In genomic region chr16:8751555-8752235, GRCm38 (mm10) we compare ENCODE assay signal across 18 mouse cellular contexts. TPM values are rescaled to one million over a fixed set of nuclear protein-coding genes. Genes with fewer than 3 reads are reported as not detected.
DNase-seq lines count a peak whose midpoint lies in the region; ATAC-seq lines count a peak whose summit lies in the region.
"Had no signal": no experiment of that assay in that cellular context is flagged by ENCODE, and none has a peak within 500 bp of the region (broad histone marks: within the 10 kb centered on the region; RNA-seq: fewer than 3 reads in every experiment).

No protein-coding gene starts in this region.

- ATAC-seq in kidney, embryonic 15.5 days (replicated peaks; ENCODE audit: low FRiP score): peak; percentile 80; the same call in 1 of the 2 replicates
- peak; percentile 19; the same call in 1 of the 2 replicates for ATAC-seq in embryonic facial prominence, embryonic 15.5 days (ENCODE audit: insufficient number of reproducible peaks, low FRiP score, low TSS enrichment, low read depth)
- ATAC-seq in liver, embryonic 12.5 days: peak; percentile 91
- peak; percentile 73 for ATAC-seq in megakaryocyte-erythroid progenitor cell, adult 5-6 weeks (replicated peaks; ENCODE audit: low FRiP score, low TSS enrichment, poor library complexity, severe bottlenecking)
- ATAC-seq in kidney, embryonic 14.5 days (ENCODE audit: low FRiP score, low TSS enrichment): no peak
- ATAC-seq: Patski had no signal

- no peak overlapping the region for H3K4me3 ChIP-seq in kidney, embryonic 15.5 days (replicated peaks)
- no peak overlapping the region for H3K4me3 ChIP-seq in embryonic facial prominence, embryonic 15.5 days (replicated peaks)
- 0 out of 2 replicates have a peak overlapping the region, but pooled peaks have one; percentile 18 for H3K4me3 ChIP-seq in liver, embryonic 12.5 days
- no peak overlapping the region for H3K4me3 ChIP-seq in kidney, embryonic 14.5 days (ENCODE audit: low read length)
- H3K4me3 ChIP-seq: hindbrain, embryonic 13.5 days; neural tube, embryonic 13.5 days had no signal

- no peak overlapping the region for H3K27ac ChIP-seq in kidney, embryonic 15.5 days
- no peak overlapping the region for H3K27ac ChIP-seq in embryonic facial prominence, embryonic 15.5 days (replicated peaks)
- H3K27ac ChIP-seq in liver, embryonic 12.5 days: peak overlapping the region; percentile 93
- H3K27ac ChIP-seq in kidney, embryonic 14.5 days (ENCODE audit: low read depth, low read length): no peak overlapping the region
- H3K27ac ChIP-seq: hindbrain, embryonic 13.5 days; neural tube, embryonic 13.5 days had no signal

- no peak for DNase-seq in kidney, postnatal 25 days
- no peak for DNase-seq in adrenal gland, adult 8-10 months
- no peak for DNase-seq in T-cell, adult 2 months (ENCODE audit: low spot score)
- DNase-seq: B cell, adult 2 months; cerebellum, postnatal 10 days; gastrocnemius, postnatal 10 days; heart, adult 18-20 months; kidney, adult 11 months; kidney, postnatal 14 days had no signal

- H3K9me3 ChIP-seq in kidney, embryonic 15.5 days (replicated peaks): no peaks in the 10 kb centered on the region
- no peaks in the 10 kb centered on the region for H3K9me3 ChIP-seq in embryonic facial prominence, embryonic 15.5 days (replicated peaks)
- no peaks in the 10 kb centered on the region for H3K9me3 ChIP-seq in liver, embryonic 12.5 days (replicated peaks)
- no peaks in the 10 kb centered on the region for H3K9me3 ChIP-seq in kidney, embryonic 14.5 days (ENCODE audit: control insufficient read depth, low read length)
- H3K9me3 ChIP-seq: hindbrain, embryonic 13.5 days; neural tube, embryonic 13.5 days had no signal

- no peak overlapping the region for H3K9ac ChIP-seq in kidney, embryonic 15.5 days
- no peak overlapping the region for H3K9ac ChIP-seq in embryonic facial prominence, embryonic 15.5 days
- H3K9ac ChIP-seq in liver, embryonic 12.5 days: peak overlapping the region; percentile 45
- no peak overlapping the region for H3K9ac ChIP-seq in kidney, embryonic 14.5 days (ENCODE audit: low read depth, low read length)
- H3K9ac ChIP-seq: hindbrain, embryonic 13.5 days; neural tube, embryonic 13.5 days had no signal

- H3K27me3 ChIP-seq in kidney, embryonic 15.5 days: no peaks in the 10 kb centered on the region
- no peaks in the 10 kb centered on the region for H3K27me3 ChIP-seq in embryonic facial prominence, embryonic 15.5 days
- H3K27me3 ChIP-seq in liver, embryonic 12.5 days (replicated peaks): no peaks in the 10 kb centered on the region
- no peaks in the 10 kb centered on the region for H3K27me3 ChIP-seq in kidney, embryonic 14.5 days (ENCODE audit: control insufficient read depth, insufficient read depth, low read length)
- H3K27me3 ChIP-seq: hindbrain, embryonic 13.5 days; neural tube, embryonic 13.5 days; Patski had no signal

- no peak overlapping the region for H3K4me2 ChIP-seq in kidney, embryonic 15.5 days
- no peak overlapping the region for H3K4me2 ChIP-seq in embryonic facial prominence, embryonic 15.5 days (replicated peaks)
- H3K4me2 ChIP-seq in liver, embryonic 12.5 days: peak overlapping the region; percentile 61
- no peak overlapping the region for H3K4me2 ChIP-seq in kidney, embryonic 14.5 days (replicated peaks; ENCODE audit: low read depth, low read length)
- H3K4me2 ChIP-seq: hindbrain, embryonic 13.5 days; midbrain, embryonic 11.5 days; neural tube, embryonic 13.5 days had no signal

- H3K4me1 ChIP-seq in kidney, embryonic 15.5 days: no peaks in the 10 kb centered on the region
- no peaks in the 10 kb centered on the region for H3K4me1 ChIP-seq in embryonic facial prominence, embryonic 15.5 days
- peaks cover 84% of the 10 kb centered on the region for H3K4me1 ChIP-seq in liver, embryonic 12.5 days
- H3K4me1 ChIP-seq in kidney, embryonic 14.5 days (ENCODE audit: control insufficient read depth, insufficient read depth, low read length): no peaks in the 10 kb centered on the region
- H3K4me1 ChIP-seq: hindbrain, embryonic 13.5 days; neural tube, embryonic 13.5 days had no signal

- H3K36me3 ChIP-seq in kidney, embryonic 15.5 days: no peaks in the 10 kb centered on the region
- no peaks in the 10 kb centered on the region for H3K36me3 ChIP-seq in embryonic facial prominence, embryonic 15.5 days
- no peaks in the 10 kb centered on the region for H3K36me3 ChIP-seq in liver, embryonic 12.5 days
- H3K36me3 ChIP-seq in kidney, embryonic 14.5 days (ENCODE audit: control insufficient read depth, insufficient read depth, low read length): no peaks in the 10 kb centered on the region
- H3K36me3 ChIP-seq: hindbrain, embryonic 13.5 days; neural tube, embryonic 13.5 days had no signal

- 72% methylated on average over 5 of the region's 5 CpGs for WGBS in kidney, embryonic 15.5 days
- 57% methylated on average over 5 of the region's 5 CpGs for WGBS in embryonic facial prominence, embryonic 15.5 days
- WGBS in liver, embryonic 12.5 days (ENCODE audit: insufficient replicate concordance): 36% methylated on average over 5 of the region's 5 CpGs
- 72% methylated on average over 5 of the region's 5 CpGs for WGBS in kidney, embryonic 14.5 days

RNA-seq across cellular contexts. Expression of gene Usp7, which starts 40.4 kb away (rescaled TPM):
- 26.4 and 31.3 TPM in 2 replicates for polyA plus RNA-seq in kidney, embryonic 15.5 days (2015; fragmentation: Nextera tagmentation; extraction: Ambion mirVana)
- polyA plus RNA-seq in embryonic facial prominence, embryonic 15.5 days (2015; fragmentation: Nextera tagmentation; extraction: Ambion mirVana): 28.4 and 34.5 TPM in 2 replicates
- 32.9 and 33.5 TPM in 2 replicates for polyA plus RNA-seq in liver, embryonic 12.5 days (2016; fragmentation: Nextera tagmentation; extraction: Ambion mirVana)
- 196 and 235 TPM in 2 replicates for total RNA-seq in megakaryocyte-erythroid progenitor cell, adult 5-6 weeks (2014; fragmentation: Nextera tagmentation)
- 202 and 222 TPM in 2 replicates for total RNA-seq in megakaryocyte-erythroid progenitor cell, adult 5-6 weeks (2017)
- total RNA-seq in adrenal gland, adult 8-10 months (2022): 100 to 1,000 TPM; 105 to 149 (median 127) TPM
- polyA plus RNA-seq in kidney, embryonic 14.5 days (2014; fragmentation: Nextera tagmentation; extraction: Ambion mirVana): 46.2 and 61.4 TPM in 2 replicates
